Mouse (Mus musculus) bone marrow, adult 2 months (tissue): ENCODE data around the gene Sept1.

Experiments used
- CTCF ChIP-seq: fragments of 200-500 bp; IDR thresholded peaks from 2 replicates; pipeline ENCODE4 v1.5.1; 2011; ENCODE audit warnings: low read length, control low read depth; ENCODE audit not compliant: control insufficient read depth, insufficient read depth
- POLR2A ChIP-seq: fragments of 200-500 bp; IDR thresholded peaks from 2 replicates; pipeline ENCODE4 v1.6.1; 2011; ENCODE audit warnings: low read depth, mild to moderate bottlenecking, control low read depth, low read length, borderline replicate concordance; ENCODE audit not compliant: control insufficient read depth

- TF ChIP-seq CTCF, result no peak
- TF ChIP-seq POLR2A, result no peak
These were observed 40.4 kb upstream of the Sept1 start for GRCm38 (mm10) chr7:127273118-127273923.
